Mouse (Mus musculus): ENCODE measurements around the gene Flt1. TPM values are rescaled to one million over a fixed set of nuclear protein-coding genes. Genes with fewer than 3 reads are reported as not detected.

The Flt1 gene
- polyA plus RNA-seq, 1 experiment: 2.1 TPM

GRCm38 (mm10) chr5:147675791-147676190 lies 50.0 kb downstream of the Flt1 start:
- Histone ChIP-seq H3K27me3 (ENCODE audit: control insufficient read depth, insufficient read depth, insufficient read length) (no peaks in the 10 kb centered on the region), H3K79me3 (ENCODE audit: low read depth) (no peaks in the 10 kb centered on the region), H3K4me3 (ENCODE audit: insufficient read depth, poor library complexity, severe bottlenecking) (no peak overlapping the region), H3K36me3 (ENCODE audit: control insufficient read depth, insufficient read depth) (no peaks in the 10 kb centered on the region), H3K79me2 (ENCODE audit: control insufficient read depth, insufficient read depth) (no peaks in the 10 kb centered on the region), H3ac (ENCODE audit: control insufficient read depth, insufficient read length, low read depth) (no peak overlapping the region)
- TF ChIP-seq MYOD1 (IDR thresholded peaks at IDR 0.05; ENCODE audit: control insufficient read depth, insufficient read length, low read depth) (no peak), FOSL1 (IDR thresholded peaks at IDR 0.05; ENCODE audit: insufficient read depth, low read length, poor library complexity, severe bottlenecking) (no peak), USF1 (IDR thresholded peaks at IDR 0.05; ENCODE audit: low read depth) (no peak), CEBPB (IDR thresholded peaks at IDR 0.05; ENCODE audit: low read depth) (no peak), MYOG (IDR thresholded peaks at IDR 0.05; ENCODE audit: control insufficient read depth, extremely low read depth, insufficient read length) (no peak), CTCF (IDR thresholded peaks at IDR 0.05; ENCODE audit: control insufficient read depth, insufficient read depth, insufficient read length) (no peak), MAX (IDR thresholded peaks at IDR 0.05) (no peak)

DNA sequence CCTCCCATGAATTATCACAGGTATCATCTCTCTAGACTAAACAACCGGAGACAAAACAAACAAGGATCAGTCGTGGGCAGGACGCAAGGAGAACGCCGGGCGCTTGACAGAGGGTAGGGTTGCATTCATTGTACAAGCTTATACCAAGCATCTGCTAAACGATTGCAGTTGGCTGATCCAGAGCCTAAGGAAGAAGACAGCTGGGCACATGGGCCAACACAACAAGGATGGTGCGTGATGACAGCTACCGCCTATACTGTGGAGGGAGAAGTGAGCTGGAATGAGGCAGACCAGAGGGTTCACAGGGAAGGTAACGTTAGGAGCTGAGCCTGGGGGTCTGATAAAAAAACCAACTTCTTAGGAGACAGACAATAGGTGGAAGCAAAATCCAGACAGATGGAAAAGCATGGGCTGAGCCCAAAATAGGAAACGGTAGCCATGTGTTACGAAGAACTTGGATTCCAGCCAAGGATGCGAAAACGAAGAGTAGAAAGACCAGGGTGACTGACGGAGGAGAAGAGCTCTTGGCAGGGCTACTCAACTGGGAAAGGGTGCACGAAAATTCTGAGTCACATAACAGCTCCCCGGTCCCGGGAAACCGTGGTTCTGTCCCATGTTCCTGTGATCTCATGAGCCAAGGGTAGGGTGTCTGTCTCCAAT lies 53.9 kb downstream of the Flt1 start:
- Histone ChIP-seq H3K79me2 (ENCODE audit: control insufficient read depth, insufficient read depth) (no peaks in the 10 kb centered on the region), H3K4me3 (ENCODE audit: insufficient read depth, poor library complexity, severe bottlenecking) (no peak overlapping the region), H3K36me3 (ENCODE audit: control insufficient read depth, insufficient read depth) (no peaks in the 10 kb centered on the region), H3K79me3 (ENCODE audit: low read depth) (no peaks in the 10 kb centered on the region), H3K27me3 (ENCODE audit: control insufficient read depth, insufficient read depth, insufficient read length) (no peaks in the 10 kb centered on the region), H3ac (ENCODE audit: control insufficient read depth, insufficient read length, low read depth) (no peak overlapping the region)
- TF ChIP-seq CTCF (IDR thresholded peaks at IDR 0.05; ENCODE audit: control insufficient read depth, insufficient read depth, insufficient read length) (no peak), CEBPB (IDR thresholded peaks at IDR 0.05; ENCODE audit: low read depth) (no peak), MAX (IDR thresholded peaks at IDR 0.05) (no peak)

DNA sequence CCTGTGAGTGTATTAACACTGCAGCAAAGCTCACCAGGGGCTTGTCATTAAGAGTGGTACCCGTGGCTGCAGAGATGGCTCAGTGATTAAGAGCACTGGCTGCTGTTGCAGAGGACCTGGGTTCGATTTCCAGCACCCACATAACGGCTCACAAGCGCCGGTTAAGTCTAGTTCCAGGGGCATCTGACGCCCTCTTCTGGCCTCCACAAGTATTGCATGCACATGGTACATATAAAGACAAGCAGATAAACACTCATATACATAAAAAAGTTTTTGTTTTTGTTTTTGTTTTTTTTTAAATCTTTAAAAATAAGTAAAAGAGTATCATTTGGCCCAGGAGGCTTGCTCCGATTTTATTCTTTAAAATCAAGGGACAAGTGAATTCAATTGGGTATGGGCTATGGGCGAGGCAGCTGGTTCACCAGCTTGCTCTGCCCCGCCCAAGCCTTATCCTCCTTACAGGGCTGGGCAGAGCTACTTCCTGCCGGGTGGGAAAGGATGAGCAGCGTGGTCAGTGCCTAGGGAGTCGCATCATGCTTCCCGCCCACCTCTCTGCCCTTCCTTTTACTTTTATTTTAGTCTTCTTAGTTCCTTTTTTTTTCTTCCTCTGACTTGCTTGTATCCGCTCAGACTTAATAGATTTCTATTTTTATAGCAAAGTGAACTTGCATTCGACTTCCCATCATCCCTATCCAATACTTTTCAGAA lies 57.0 kb downstream of the Flt1 start:
- Histone ChIP-seq H3K27me3 (ENCODE audit: control insufficient read depth, insufficient read depth, insufficient read length) (no peaks in the 10 kb centered on the region), H3K79me3 (ENCODE audit: low read depth) (no peaks in the 10 kb centered on the region), H3K79me2 (ENCODE audit: control insufficient read depth, insufficient read depth) (no peaks in the 10 kb centered on the region), H3K36me3 (ENCODE audit: control insufficient read depth, insufficient read depth) (no peaks in the 10 kb centered on the region), H3K4me3 (ENCODE audit: insufficient read depth, poor library complexity, severe bottlenecking) (no peak overlapping the region), H3ac (ENCODE audit: control insufficient read depth, insufficient read length, low read depth) (no peak overlapping the region)
- TF ChIP-seq CTCF (IDR thresholded peaks at IDR 0.05; ENCODE audit: control insufficient read depth, insufficient read depth, insufficient read length) (no peak), CEBPB (IDR thresholded peaks at IDR 0.05; ENCODE audit: low read depth) (no peak), USF1 (IDR thresholded peaks at IDR 0.05; ENCODE audit: low read depth) (no peak), MAX (IDR thresholded peaks at IDR 0.05) (no peak), FOSL1 (IDR thresholded peaks at IDR 0.05; ENCODE audit: insufficient read depth, low read length, poor library complexity, severe bottlenecking) (no peak), MYOG (IDR thresholded peaks at IDR 0.05; ENCODE audit: control insufficient read depth, extremely low read depth, insufficient read length) (no peak)

- Histone ChIP-seq H3K36me3 (ENCODE audit: control insufficient read depth, insufficient read depth) (no peaks in the 10 kb centered on the region), H3K79me2 (ENCODE audit: control insufficient read depth, insufficient read depth) (no peaks in the 10 kb centered on the region), H3K79me3 (ENCODE audit: low read depth) (no peaks in the 10 kb centered on the region), H3K4me3 (ENCODE audit: insufficient read depth, poor library complexity, severe bottlenecking) (no peak overlapping the region), H3K27me3 (ENCODE audit: control insufficient read depth, insufficient read depth, insufficient read length) (no peaks in the 10 kb centered on the region), H3ac (ENCODE audit: control insufficient read depth, insufficient read length, low read depth) (no peak overlapping the region)
- TF ChIP-seq MAX (IDR thresholded peaks at IDR 0.05): no peak
- no peak for TF ChIP-seq CTCF (IDR thresholded peaks at IDR 0.05; ENCODE audit: control insufficient read depth, insufficient read depth, insufficient read length)
- TF ChIP-seq USF1 (IDR thresholded peaks at IDR 0.05; ENCODE audit: low read depth): no peak
- TF ChIP-seq MYOD1 (IDR thresholded peaks at IDR 0.05; ENCODE audit: control insufficient read depth, insufficient read length, low read depth): no peak
- TF ChIP-seq FOSL1 (IDR thresholded peaks at IDR 0.05; ENCODE audit: insufficient read depth, low read length, poor library complexity, severe bottlenecking): no peak
- no peak for TF ChIP-seq CEBPB (IDR thresholded peaks at IDR 0.05; ENCODE audit: low read depth)
- TF ChIP-seq MYOG (IDR thresholded peaks at IDR 0.05; ENCODE audit: control insufficient read depth, extremely low read depth, insufficient read length): no peak
Measured at GRCm38 (mm10) chr5:147665946-147666345, 59.9 kb downstream of the Flt1 start.

- no peak overlapping the region for H3K4me3 ChIP-seq (ENCODE audit: insufficient read depth, poor library complexity, severe bottlenecking)
- no peaks in the 10 kb centered on the region for H3K79me3 ChIP-seq (ENCODE audit: low read depth)
- H3ac ChIP-seq (ENCODE audit: control insufficient read depth, insufficient read length, low read depth): no peak overlapping the region
- H3K79me2 ChIP-seq (ENCODE audit: control insufficient read depth, insufficient read depth): no peaks in the 10 kb centered on the region
- no peaks in the 10 kb centered on the region for H3K27me3 ChIP-seq (ENCODE audit: control insufficient read depth, insufficient read depth, insufficient read length)
- no peaks in the 10 kb centered on the region for H3K36me3 ChIP-seq (ENCODE audit: control insufficient read depth, insufficient read depth)
- TF ChIP-seq MAX (IDR thresholded peaks at IDR 0.05) (no peak), FOSL1 (IDR thresholded peaks at IDR 0.05; ENCODE audit: insufficient read depth, low read length, poor library complexity, severe bottlenecking) (no peak), MYOD1 (IDR thresholded peaks at IDR 0.05; ENCODE audit: control insufficient read depth, insufficient read length, low read depth) (no peak), USF1 (IDR thresholded peaks at IDR 0.05; ENCODE audit: low read depth) (no peak), CTCF (IDR thresholded peaks at IDR 0.05; ENCODE audit: control insufficient read depth, insufficient read depth, insufficient read length) (no peak)
Measured at GRCm38 (mm10) chr5:147665381-147665780, 60.4 kb downstream of the Flt1 start.

DNA sequence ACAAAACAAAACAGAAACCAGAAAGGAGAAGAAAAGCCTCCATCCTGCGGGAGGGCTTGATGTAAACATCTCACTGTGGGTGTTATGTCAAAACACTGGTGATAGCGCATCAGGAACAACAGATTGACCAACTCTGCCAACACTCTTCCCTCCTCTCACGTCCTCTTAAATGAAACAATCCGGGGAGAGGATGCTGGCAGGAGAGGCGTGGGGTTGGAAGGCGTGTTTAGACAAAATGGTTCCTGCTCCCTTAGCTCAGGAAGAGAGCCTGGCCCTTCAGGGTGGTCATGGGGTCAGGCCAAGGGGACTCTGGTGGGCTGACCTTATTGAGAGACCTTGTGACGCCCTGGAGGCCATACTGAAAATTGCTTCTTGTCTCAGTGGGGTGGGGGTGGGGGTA lies 65.9 kb downstream of the Flt1 start:
- TF ChIP-seq FOSL1 (IDR thresholded peaks at IDR 0.05; ENCODE audit: insufficient read depth, low read length, poor library complexity, severe bottlenecking): no peak
- no peak for TF ChIP-seq MYOG (IDR thresholded peaks at IDR 0.05; ENCODE audit: control insufficient read depth, extremely low read depth, insufficient read length)
- TF ChIP-seq CEBPB (IDR thresholded peaks at IDR 0.05; ENCODE audit: low read depth): no peak
- TF ChIP-seq MAX (IDR thresholded peaks at IDR 0.05): no peak
- no peak for TF ChIP-seq USF1 (IDR thresholded peaks at IDR 0.05; ENCODE audit: low read depth)
- no peak for TF ChIP-seq CTCF (IDR thresholded peaks at IDR 0.05; ENCODE audit: control insufficient read depth, insufficient read depth, insufficient read length)
- TF ChIP-seq MYOD1 (IDR thresholded peaks at IDR 0.05; ENCODE audit: control insufficient read depth, insufficient read length, low read depth): no peak
- H3ac ChIP-seq (ENCODE audit: control insufficient read depth, insufficient read length, low read depth): peak overlapping the region; percentile 23
- no peak overlapping the region for H3K4me3 ChIP-seq (ENCODE audit: insufficient read depth, poor library complexity, severe bottlenecking)
- no peaks in the 10 kb centered on the region for H3K79me2 ChIP-seq (ENCODE audit: control insufficient read depth, insufficient read depth)
- H3K36me3 ChIP-seq (ENCODE audit: control insufficient read depth, insufficient read depth): no peaks in the 10 kb centered on the region
- H3K27me3 ChIP-seq (ENCODE audit: control insufficient read depth, insufficient read depth, insufficient read length): no peaks in the 10 kb centered on the region
- H3K79me3 ChIP-seq (ENCODE audit: low read depth): no peaks in the 10 kb centered on the region
